Mouse (Mus musculus) embryo, embryonic 11.5 days (tissue): ENCODE data around the gene Psmd3.
"Not testable (repeated sequence)": the region's sequence is repeated elsewhere in the genome, so short reads cannot be mapped to it uniquely, and the experiment has no call there.

ENCODE experiments used
- DNase-seq: peaks from one replicate; pipeline ENCODE4 v3.0.0-alpha.2; 2012; ENCODE audit warnings: low read depth, low spot score

Gene Psmd3

GRCm38 (mm10) chr11:98717904-98718303, 35.5 kb downstream of the Psmd3 start:
- DNase-seq, result no peak

- DNase-seq, result no peak
These were observed 38.4 kb downstream of the Psmd3 start for GRCm38 (mm10) chr11:98720756-98721155.

DNA sequence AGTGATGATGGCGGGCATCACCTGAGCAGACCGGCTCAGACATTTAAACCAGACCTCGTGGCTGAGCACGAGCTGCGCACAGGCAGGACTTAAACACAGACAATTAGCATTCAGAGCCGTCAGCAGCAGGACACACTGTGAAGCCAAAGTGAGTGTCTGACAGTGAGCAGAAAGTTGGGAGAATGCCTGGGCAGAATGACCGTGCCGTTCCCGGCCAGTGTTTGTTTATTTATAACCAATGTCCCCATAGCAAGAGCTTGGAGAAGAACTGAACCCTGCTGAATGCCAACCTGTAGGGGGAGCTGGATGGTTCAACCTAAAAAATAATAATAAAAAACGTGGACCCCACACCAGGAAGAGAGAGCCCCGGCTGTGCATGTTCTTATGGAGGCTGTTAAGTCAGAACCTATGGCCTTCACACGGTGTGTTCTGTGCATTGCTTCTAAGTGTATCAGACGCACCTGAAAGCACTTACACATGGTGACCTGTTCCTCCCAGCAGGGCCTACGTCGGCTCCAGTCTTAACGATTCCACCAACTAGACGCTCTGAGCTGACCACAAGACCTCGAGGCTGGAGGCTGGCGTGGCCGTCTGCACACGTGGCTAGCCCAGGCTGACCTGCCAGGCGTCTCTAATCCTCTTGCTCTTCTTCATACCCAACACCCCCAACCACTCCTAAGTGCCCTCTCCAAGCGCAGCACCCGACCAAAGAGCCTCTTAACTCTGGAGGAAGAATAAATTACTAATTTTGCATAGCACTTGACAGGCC, 39.3 kb downstream of the Psmd3 start:
- DNase-seq, result no peak

- no peak for DNase-seq
These were observed 40.7 kb downstream of the Psmd3 start for GRCm38 (mm10) chr11:98723098-98723497.

- DNase-seq, result no peak
These were observed 43.7 kb downstream of the Psmd3 start for GRCm38 (mm10) chr11:98725926-98726506.

DNA sequence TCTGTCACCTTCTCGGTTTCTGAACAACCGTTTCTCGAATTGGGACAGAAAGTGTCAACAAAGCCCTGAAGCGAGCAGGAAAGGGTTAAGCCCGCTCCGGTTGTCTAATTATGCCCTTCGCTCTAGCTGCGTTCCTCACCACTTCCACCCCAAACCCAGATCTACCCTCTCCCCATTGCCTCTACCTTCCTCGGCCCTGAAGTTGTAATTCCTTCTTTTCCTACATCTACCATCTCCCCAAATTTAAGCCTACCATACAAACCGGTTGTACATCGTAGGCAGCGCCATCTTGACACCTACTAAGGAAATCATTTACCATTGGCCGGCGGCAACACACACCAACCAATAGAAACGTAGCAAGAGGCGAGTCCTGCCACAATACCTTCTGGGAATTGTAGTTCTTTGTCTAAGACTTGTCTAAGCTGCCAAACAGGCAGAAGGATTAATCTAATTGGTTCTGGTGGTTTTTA, 46.8 kb downstream of the Psmd3 start, which contains the start of gene Med24:
Gene Med24, minus strand, starts transcription at position 317 of the 470 bp plus-strand sequence.
- DNase-seq, result peak; percentile 80

DNA sequence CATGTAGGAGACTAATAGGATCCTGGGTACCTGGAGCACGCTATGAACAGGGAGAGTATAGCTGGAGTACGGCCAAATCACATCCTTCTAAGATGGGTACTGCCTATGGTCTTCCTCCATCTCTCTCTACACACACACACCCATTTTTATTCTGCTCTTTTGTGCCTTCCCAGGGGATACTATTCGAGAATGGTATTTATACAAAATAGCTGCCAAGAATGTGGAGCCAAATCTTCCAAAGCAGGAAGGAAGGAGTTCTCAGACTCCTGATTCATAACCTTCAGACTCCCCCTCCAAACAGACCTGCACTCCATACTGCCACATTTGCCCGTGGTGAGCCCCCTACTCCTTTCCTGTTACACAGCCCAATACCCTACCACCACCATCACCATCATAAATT, 48.4 kb downstream of the Psmd3 start:
- DNase-seq, result no peak

- no peak for DNase-seq
These were observed 48.8 kb downstream of the Psmd3 start for GRCm38 (mm10) chr11:98731134-98731533.

- DNase-seq, result no peak
These were observed 51.7 kb downstream of the Psmd3 start for GRCm38 (mm10) chr11:98734020-98734419.

DNA sequence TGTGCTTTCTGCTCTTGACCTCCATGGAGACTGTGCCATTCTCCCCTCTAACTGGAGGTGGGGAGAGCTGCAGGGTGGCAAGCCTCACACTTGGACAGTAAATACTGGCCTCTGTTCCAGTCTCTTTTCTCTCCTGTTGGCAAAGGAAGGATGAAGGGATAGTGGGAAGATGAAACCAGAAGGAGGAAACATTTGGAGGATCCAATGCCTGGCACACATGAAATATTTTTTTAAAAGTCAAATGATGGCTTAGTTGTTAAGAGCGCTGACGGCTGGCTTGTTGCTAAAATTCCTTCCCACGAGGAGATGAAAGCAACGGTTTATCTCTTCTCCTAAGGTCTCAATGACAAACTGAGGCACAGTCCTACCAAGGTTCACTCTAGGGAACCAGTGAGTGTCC, 52.8 kb downstream of the Psmd3 start:
- no peak for DNase-seq

GRCm38 (mm10) chr11:98736176-98736575, 53.8 kb downstream of the Psmd3 start:
- DNase-seq, result no peak

DNA sequence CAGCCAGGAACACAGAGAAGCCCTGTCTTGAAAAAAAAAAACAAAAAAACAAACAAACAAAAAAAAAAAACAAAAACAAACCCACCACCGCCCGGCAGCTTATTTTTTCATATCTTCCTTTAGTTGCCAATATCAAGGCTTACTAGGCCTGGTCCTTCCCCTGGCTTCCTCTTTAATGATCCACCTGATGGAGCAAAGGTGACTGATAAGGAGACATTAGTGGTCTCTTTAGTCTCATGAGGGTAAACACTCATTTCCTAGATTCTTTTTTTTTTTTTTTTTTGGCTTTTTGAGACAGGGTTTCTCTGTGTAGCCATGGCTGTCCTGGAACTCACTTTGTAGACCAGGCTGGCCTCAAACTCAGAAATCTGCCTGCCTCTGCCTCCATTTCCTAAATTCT, 54.9 kb downstream of the Psmd3 start:
- not testable (repeated sequence) for DNase-seq

GRCm38 (mm10) chr11:98738428-98738911, 56.1 kb downstream of the Psmd3 start:
- DNase-seq, result no peak

DNA sequence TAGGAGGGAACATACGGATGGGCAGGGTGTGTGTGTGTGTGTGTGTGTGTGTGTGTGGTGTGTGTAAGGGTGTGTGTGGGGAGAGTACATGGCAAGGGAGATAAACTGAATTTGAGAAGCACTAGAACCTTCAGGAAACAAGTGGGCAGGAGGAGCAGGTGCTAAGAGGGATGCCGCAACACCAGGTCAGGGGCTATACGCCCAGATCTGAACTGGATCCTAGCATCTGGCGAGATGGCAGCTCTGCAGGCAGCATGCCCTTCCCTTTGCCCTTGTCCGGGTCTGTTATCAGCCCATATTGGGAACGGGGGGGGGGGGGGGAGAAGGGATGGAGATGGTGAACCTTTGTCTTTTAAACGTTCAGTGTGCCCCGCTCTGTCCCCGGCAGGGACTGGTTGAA, 56.6 kb downstream of the Psmd3 start:
- no peak for DNase-seq

- no peak for DNase-seq
These were observed 57.7 kb downstream of the Psmd3 start for GRCm38 (mm10) chr11:98740026-98740392.

- no peak for DNase-seq
These were observed 58.2 kb downstream of the Psmd3 start, which contains the start of gene Thra for GRCm38 (mm10) chr11:98740393-98741050. Thra (plus strand) TSS chr11:98740638.

GRCm38 (mm10) chr11:98741051-98741620, 58.8 kb downstream of the Psmd3 start:
- no peak for DNase-seq

DNA sequence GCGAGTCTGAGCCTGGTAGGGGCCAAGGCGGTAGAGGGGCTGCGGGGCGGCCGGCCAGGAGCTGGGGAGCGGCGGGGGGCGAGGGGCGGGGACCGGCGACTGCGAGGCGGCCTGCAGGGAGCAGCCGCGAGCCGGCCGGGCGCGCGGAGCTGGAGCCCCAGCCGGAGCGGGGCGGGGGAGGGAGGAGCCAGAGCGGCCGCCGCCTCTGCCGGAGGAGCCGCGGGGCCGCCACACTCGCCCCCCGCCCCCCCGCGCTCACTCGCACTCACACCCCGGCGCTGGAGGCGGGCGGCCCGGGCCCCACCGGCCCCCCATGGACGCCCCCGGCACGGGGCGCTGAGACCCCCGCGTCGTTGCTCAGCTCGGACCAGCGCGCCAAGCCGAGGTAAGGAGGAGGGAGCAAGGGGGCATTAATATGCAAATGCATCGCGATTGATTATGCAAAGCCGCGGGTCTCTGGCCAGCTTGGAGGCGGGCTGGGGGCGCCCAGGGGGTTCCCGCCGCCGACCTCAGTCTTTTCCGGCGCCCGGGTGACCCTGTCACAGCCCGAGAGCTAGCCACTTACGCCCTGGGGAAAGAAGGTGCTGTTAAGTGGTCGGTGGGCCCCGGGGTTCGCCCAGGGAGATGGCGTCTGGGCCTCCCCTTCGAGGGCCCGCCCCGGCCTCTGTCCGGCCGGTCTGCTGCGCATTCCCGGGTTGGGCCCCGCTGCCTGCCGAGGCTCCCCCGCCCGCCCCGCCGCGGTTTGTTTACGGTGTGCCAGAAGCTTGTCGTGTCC, 59.5 kb downstream of the Psmd3 start:
- no peak for DNase-seq

DNA sequence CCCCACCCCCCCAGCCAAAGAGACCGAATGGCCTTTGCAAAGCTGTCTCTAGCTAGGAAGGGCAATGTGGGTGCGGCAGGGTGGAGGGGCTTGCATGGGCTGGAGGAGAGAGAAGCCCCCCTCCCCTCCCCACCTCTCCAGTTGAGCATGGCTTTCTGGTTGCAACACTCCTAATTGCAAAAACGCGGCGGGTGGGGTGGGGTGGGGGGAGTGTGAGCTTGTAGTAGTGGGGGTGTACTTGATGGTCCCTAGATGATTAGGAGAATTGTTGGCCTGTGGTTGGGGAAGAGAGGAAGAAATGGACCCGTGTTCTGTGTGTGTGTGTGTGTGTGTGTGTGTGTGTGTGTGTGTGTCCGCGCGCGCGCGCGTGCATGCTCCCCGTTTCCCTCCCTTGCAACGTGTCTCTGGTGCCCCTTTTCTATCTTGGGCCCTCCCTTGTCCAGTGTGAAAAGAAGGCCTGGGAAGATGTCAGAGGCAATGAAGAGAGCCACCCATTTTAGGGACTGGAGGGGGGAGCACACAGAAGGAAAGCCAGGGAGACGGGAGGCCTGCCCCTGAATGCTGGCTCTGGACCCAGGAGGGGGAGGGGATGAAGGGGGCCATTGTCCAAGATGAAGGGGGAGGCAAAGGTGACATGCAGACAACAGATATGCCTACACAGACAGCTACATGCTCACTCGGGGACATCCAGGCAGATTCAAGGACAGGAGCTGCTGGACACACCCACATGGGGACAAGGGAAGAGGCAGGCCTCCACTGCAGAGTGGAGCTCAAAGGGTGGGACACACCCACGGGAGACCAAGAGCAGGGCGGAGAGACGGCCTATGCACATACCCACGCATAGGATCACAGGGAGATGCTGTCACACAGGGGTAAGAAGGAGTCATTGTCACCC, 60.3 kb downstream of the Psmd3 start:
- no peak for DNase-seq

GRCm38 (mm10) chr11:98743655-98744345, 61.4 kb downstream of the Psmd3 start:
- DNase-seq, result no peak
